Mouse (Mus musculus): Measurements from ENCODE around the gene Olfr780. TPM values are rescaled to one million over a fixed set of nuclear protein-coding genes. Genes with fewer than 3 reads are reported as not detected.
"Not testable (repeated sequence)": the region's sequence is repeated elsewhere in the genome, so short reads cannot be mapped to it uniquely, and the experiment has no call there.

Gene Olfr780
- polyA plus RNA-seq (2015; fragmentation: Nextera tagmentation; extraction: Ambion mirVana) = not detected in 2 replicates

GRCm38 (mm10) chr10:129317817-129318216, at the start of gene Olfr780:
TSS of gene Olfr780 (plus strand) at chr10:129318117.
- Histone ChIP-seq H3K4me1 (no peaks in the 10 kb centered on the region), H3K36me3 (no peaks in the 10 kb centered on the region), H3K4me3 (replicated peaks) (no peak within 1 kb of the TSS), H3K9ac (no peak within 1 kb of the TSS), H3K9me3 (replicated peaks) (no peaks in the 10 kb centered on the region), H3K27me3 (no peaks in the 10 kb centered on the region), H3K4me2 (no peak within 1 kb of the TSS), H3K27ac (no peak within 1 kb of the TSS)
- no peak for ATAC-seq (replicated peaks; ENCODE audit: low FRiP score)
- 84% methylated on average over 3 of the region's 3 CpGs for WGBS

GRCm38 (mm10) chr10:129271081-129271535, 46.8 kb upstream of the Olfr780 start, which contains the start of gene Olfr777:
TSS of gene Olfr777 (minus strand) at chr10:129271485.
- H3K36me3 ChIP-seq = no peaks in the 10 kb centered on the region
- 92% methylated on average over 2 of the region's 2 CpGs for WGBS
- no peak within 1 kb of the TSS for H3K4me2 ChIP-seq
- H3K4me3 ChIP-seq (replicated peaks) = no peak within 1 kb of the TSS
- H3K4me1 ChIP-seq = no peaks in the 10 kb centered on the region
- H3K9ac ChIP-seq = no peak within 1 kb of the TSS
- no peak for ATAC-seq (replicated peaks; ENCODE audit: low FRiP score)
- H3K9me3 ChIP-seq (replicated peaks) = no peaks in the 10 kb centered on the region
- no peak within 1 kb of the TSS for H3K27ac ChIP-seq
- no peaks in the 10 kb centered on the region for H3K27me3 ChIP-seq

GRCm38 (mm10) chr10:129312973-129313372, 4.9 kb upstream of the Olfr780 start:
- ATAC-seq (replicated peaks; ENCODE audit: low FRiP score); H3K9me3 ChIP-seq (replicated peaks); H3K27ac ChIP-seq; H3K36me3 ChIP-seq; H3K4me1 ChIP-seq; H3K27me3 ChIP-seq; H3K9ac ChIP-seq; H3K4me2 ChIP-seq; H3K4me3 ChIP-seq (replicated peaks): not testable (repeated sequence)
- 49% methylated on average over 1 of the region's 1 CpGs for WGBS

- ATAC-seq (replicated peaks; ENCODE audit: low FRiP score); H3K9ac ChIP-seq; H3K9me3 ChIP-seq (replicated peaks); H3K27ac ChIP-seq; H3K27me3 ChIP-seq; H3K4me2 ChIP-seq; H3K36me3 ChIP-seq; H3K4me1 ChIP-seq; H3K4me3 ChIP-seq (replicated peaks): not testable (repeated sequence)
- no CpG with 5 or more reads among the region's 1 CpGs for WGBS
Measured at GRCm38 (mm10) chr10:129313521-129313920, 4.4 kb upstream of the Olfr780 start.

- no peaks in the 10 kb centered on the region for H3K27me3 ChIP-seq
- ATAC-seq (replicated peaks; ENCODE audit: low FRiP score) = no peak
- no peak within 1 kb of the TSS for H3K4me3 ChIP-seq (replicated peaks)
- no peak within 1 kb of the TSS for H3K4me2 ChIP-seq
- no peaks in the 10 kb centered on the region for H3K36me3 ChIP-seq
- H3K9ac ChIP-seq = no peak within 1 kb of the TSS
- no peak within 1 kb of the TSS for H3K27ac ChIP-seq
- no peaks in the 10 kb centered on the region for H3K9me3 ChIP-seq (replicated peaks)
- no peaks in the 10 kb centered on the region for H3K4me1 ChIP-seq
Measured at GRCm38 (mm10) chr10:129328554-129328953, 10.6 kb downstream of the Olfr780 start, which contains the start of gene Olfr781. TSS of gene Olfr781 (plus strand) at chr10:129328854.

- H3K4me2 ChIP-seq = no peak within 1 kb of the TSS
- no peaks in the 10 kb centered on the region for H3K4me1 ChIP-seq
- no peak within 1 kb of the TSS for H3K4me3 ChIP-seq (replicated peaks)
- no peak for ATAC-seq (replicated peaks; ENCODE audit: low FRiP score)
- H3K27me3 ChIP-seq = no peaks in the 10 kb centered on the region
- H3K9ac ChIP-seq = no peak within 1 kb of the TSS
- WGBS = 89% methylated on average over 3 of the region's 3 CpGs
- H3K36me3 ChIP-seq = no peaks in the 10 kb centered on the region
- no peaks in the 10 kb centered on the region for H3K9me3 ChIP-seq (replicated peaks)
- H3K27ac ChIP-seq = no peak within 1 kb of the TSS
Measured at GRCm38 (mm10) chr10:129348550-129348949, 30.6 kb downstream of the Olfr780 start, which contains the start of gene Olfr782. TSS of gene Olfr782 (plus strand) at chr10:129348850.

- ATAC-seq (replicated peaks; ENCODE audit: low FRiP score); H3K9me3 ChIP-seq (replicated peaks); H3K9ac ChIP-seq; H3K4me1 ChIP-seq; H3K4me2 ChIP-seq; H3K4me3 ChIP-seq (replicated peaks); H3K27ac ChIP-seq; H3K27me3 ChIP-seq; H3K36me3 ChIP-seq: not testable (repeated sequence)
- WGBS = 62% methylated on average over 2 of the region's 2 CpGs
Measured at GRCm38 (mm10) chr10:129352475-129352874, 34.6 kb downstream of the Olfr780 start.

GRCm38 (mm10) chr10:129356496-129356895, 38.6 kb downstream of the Olfr780 start:
- not testable (repeated sequence) for ATAC-seq (replicated peaks; ENCODE audit: low FRiP score); H3K4me3 ChIP-seq (replicated peaks); H3K4me2 ChIP-seq; H3K4me1 ChIP-seq; H3K9me3 ChIP-seq (replicated peaks); H3K36me3 ChIP-seq; H3K9ac ChIP-seq; H3K27ac ChIP-seq; H3K27me3 ChIP-seq
- WGBS = 87% methylated on average over 4 of the region's 4 CpGs

- Histone ChIP-seq H3K36me3 (no peaks in the 10 kb centered on the region), H3K4me2 (no peak overlapping the region), H3K4me1 (no peaks in the 10 kb centered on the region), H3K9ac (no peak overlapping the region), H3K9me3 (replicated peaks) (no peaks in the 10 kb centered on the region; the same call in 1 of the 2 replicates), H3K27ac (no peak overlapping the region), H3K27me3 (no peaks in the 10 kb centered on the region), H3K4me3 (replicated peaks) (no peak overlapping the region)
- WGBS = 76% methylated on average over 5 of the region's 5 CpGs
- no peak for ATAC-seq (replicated peaks; ENCODE audit: low FRiP score)
Measured at GRCm38 (mm10) chr10:129357307-129357706, 39.4 kb downstream of the Olfr780 start.

Other genes with a start within 250 kb of the Olfr780 start
- not detected in 2 replicates for gene Olfr766-ps1, start 249.1 kb upstream of the Olfr780 start, polyA plus RNA-seq (2015; fragmentation: Nextera tagmentation; extraction: Ambion mirVana)
- gene Olfr767, start 235.2 kb upstream of the Olfr780 start, polyA plus RNA-seq (2015; fragmentation: Nextera tagmentation; extraction: Ambion mirVana) = not detected in 2 replicates
- not detected in 2 replicates for gene Olfr768, start 218.7 kb upstream of the Olfr780 start, polyA plus RNA-seq (2015; fragmentation: Nextera tagmentation; extraction: Ambion mirVana)
- not detected in 2 replicates for gene Olfr769, start 200.3 kb upstream of the Olfr780 start, polyA plus RNA-seq (2015; fragmentation: Nextera tagmentation; extraction: Ambion mirVana)
- not detected in 2 replicates for gene Olfr770, start 179.1 kb upstream of the Olfr780 start, polyA plus RNA-seq (2015; fragmentation: Nextera tagmentation; extraction: Ambion mirVana)
- not detected in 2 replicates for gene Olfr771, start 153.4 kb upstream of the Olfr780 start, polyA plus RNA-seq (2015; fragmentation: Nextera tagmentation; extraction: Ambion mirVana)
- gene Olfr772, start 140.2 kb upstream of the Olfr780 start, polyA plus RNA-seq (2015; fragmentation: Nextera tagmentation; extraction: Ambion mirVana) = not detected in 2 replicates
- not detected in 2 replicates for gene Olfr773, start 130.7 kb upstream of the Olfr780 start, polyA plus RNA-seq (2015; fragmentation: Nextera tagmentation; extraction: Ambion mirVana)
- not detected in 2 replicates for gene Olfr774, start 81.9 kb upstream of the Olfr780 start, polyA plus RNA-seq (2015; fragmentation: Nextera tagmentation; extraction: Ambion mirVana)
- not detected in 2 replicates for gene Olfr775, start 69.7 kb upstream of the Olfr780 start, polyA plus RNA-seq (2015; fragmentation: Nextera tagmentation; extraction: Ambion mirVana)
- not detected in 2 replicates for gene Olfr776, start 59.0 kb upstream of the Olfr780 start, polyA plus RNA-seq (2015; fragmentation: Nextera tagmentation; extraction: Ambion mirVana)
- not detected in 2 replicates for gene Olfr777, start 46.6 kb upstream of the Olfr780 start, polyA plus RNA-seq (2015; fragmentation: Nextera tagmentation; extraction: Ambion mirVana)
- not detected in 2 replicates for gene Olfr781, start 10.7 kb downstream of the Olfr780 start, polyA plus RNA-seq (2015; fragmentation: Nextera tagmentation; extraction: Ambion mirVana)
- gene Olfr782, start 30.7 kb downstream of the Olfr780 start, polyA plus RNA-seq (2015; fragmentation: Nextera tagmentation; extraction: Ambion mirVana) = not detected in 2 replicates
- gene Olfr784, start 66.0 kb downstream of the Olfr780 start, polyA plus RNA-seq (2015; fragmentation: Nextera tagmentation; extraction: Ambion mirVana) = 0.05 TPM in 2 replicates
- gene Olfr785, start 87.3 kb downstream of the Olfr780 start, polyA plus RNA-seq (2015; fragmentation: Nextera tagmentation; extraction: Ambion mirVana) = not detected in 2 replicates
- gene Olfr786, start 109.2 kb downstream of the Olfr780 start, polyA plus RNA-seq (2015; fragmentation: Nextera tagmentation; extraction: Ambion mirVana) = not detected in 2 replicates
- not detected in 2 replicates for gene Olfr787, start 143.7 kb downstream of the Olfr780 start, polyA plus RNA-seq (2015; fragmentation: Nextera tagmentation; extraction: Ambion mirVana)
- gene Olfr788, start 152.9 kb downstream of the Olfr780 start, polyA plus RNA-seq (2015; fragmentation: Nextera tagmentation; extraction: Ambion mirVana) = not detected in 2 replicates
- gene Olfr789, start 166.6 kb downstream of the Olfr780 start, polyA plus RNA-seq (2015; fragmentation: Nextera tagmentation; extraction: Ambion mirVana) = not detected in 2 replicates
- gene Olfr790, start 180.4 kb downstream of the Olfr780 start, polyA plus RNA-seq (2015; fragmentation: Nextera tagmentation; extraction: Ambion mirVana) = not detected in 2 replicates
- gene Olfr791, start 203.7 kb downstream of the Olfr780 start, polyA plus RNA-seq (2015; fragmentation: Nextera tagmentation; extraction: Ambion mirVana) = not detected in 2 replicates
- gene Olfr792, start 221.0 kb downstream of the Olfr780 start, polyA plus RNA-seq (2015; fragmentation: Nextera tagmentation; extraction: Ambion mirVana) = not detected in 2 replicates
- gene Olfr794, start 249.5 kb downstream of the Olfr780 start, polyA plus RNA-seq (2015; fragmentation: Nextera tagmentation; extraction: Ambion mirVana) = not detected in 2 replicates